Mouse (Mus musculus): Measurements from ENCODE around the gene Ptov1. TPM values are rescaled to one million over a fixed set of nuclear protein-coding genes. Genes with fewer than 3 reads are reported as not detected.

Ptov1 gene
- polyA plus RNA-seq, 1 experiment from 2014 or later, result 350 TPM

DNA sequence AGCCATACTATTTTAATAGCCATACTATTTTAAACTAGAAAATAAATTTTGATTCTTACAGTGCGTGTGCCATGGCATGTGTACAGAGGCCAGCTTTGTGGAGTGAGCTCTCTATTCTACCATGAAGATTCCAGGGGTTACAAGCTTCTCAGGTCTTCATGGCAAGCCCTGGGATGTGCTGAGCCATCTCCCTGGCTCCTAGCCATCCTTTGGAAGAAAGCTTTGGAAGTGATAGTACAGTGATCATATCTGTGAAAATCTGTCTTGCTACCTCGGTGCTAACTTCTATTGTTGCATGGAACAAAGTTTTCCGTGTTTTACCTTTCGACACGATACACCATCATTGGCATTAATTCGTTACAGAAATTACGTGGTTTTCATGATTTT, 25.6 kb upstream of the Ptov1 start:
- Histone ChIP-seq H3K36me3 (replicated peaks; ENCODE audit: control insufficient read depth, insufficient read depth, low read depth, low read length) (no peaks in the 10 kb centered on the region; the same call in 1 of the 2 replicates), H3K4me2 (ENCODE audit: low read depth, low read length) (peak overlapping the region; percentile 8; the same call in 1 of the 2 replicates), H3K27ac (replicated peaks; ENCODE audit: low read depth, low read length) (no peak overlapping the region), H3K4me1 (ENCODE audit: control insufficient read depth, insufficient read depth, low read length) (peaks cover 4% of the 10 kb centered on the region; the same call in 1 of the 2 replicates), H3K4me3 (ENCODE audit: low read depth, low read length) (no peak overlapping the region), H3K9ac (replicated peaks; ENCODE audit: low read length) (no peak overlapping the region), H3K27me3 (ENCODE audit: control insufficient read depth, insufficient read depth, low read length) (no peaks in the 10 kb centered on the region), H3K9me3 (replicated peaks; ENCODE audit: control insufficient read depth, low read length) (no peaks in the 10 kb centered on the region)
- ATAC-seq (replicated peaks; ENCODE audit: insufficient number of reproducible peaks, low FRiP score, low TSS enrichment, low read depth) (no peak), DNase-seq (ENCODE audit: low spot score) (no peak)
- WGBS, result 69% methylated on average over 7 of the region's 7 CpGs

DNA sequence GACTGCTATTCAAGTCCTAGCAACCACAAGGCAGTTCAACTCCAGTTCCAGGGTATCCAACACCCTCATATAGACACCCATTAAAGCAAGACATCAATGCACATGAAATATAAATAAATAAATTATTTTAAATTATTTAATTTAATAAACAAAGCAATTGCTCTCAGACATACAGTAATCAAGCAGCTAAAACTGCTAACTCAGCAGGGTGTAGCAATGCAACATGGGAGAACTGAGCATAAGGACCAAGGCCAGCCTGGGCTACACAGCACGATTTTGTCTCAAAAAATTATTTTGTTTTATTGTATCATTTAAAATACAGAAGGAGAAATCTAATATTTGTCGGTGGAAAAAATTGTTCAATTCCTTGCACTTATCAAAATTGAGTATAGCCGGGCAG, 24.6 kb upstream of the Ptov1 start:
- no peak overlapping the region for H3K9ac ChIP-seq (replicated peaks; ENCODE audit: low read length)
- H3K9me3 ChIP-seq (replicated peaks; ENCODE audit: control insufficient read depth, low read length), result no peaks in the 10 kb centered on the region
- H3K27me3 ChIP-seq (ENCODE audit: control insufficient read depth, insufficient read depth, low read length), result no peaks in the 10 kb centered on the region
- no peak overlapping the region for H3K27ac ChIP-seq (replicated peaks; ENCODE audit: low read depth, low read length)
- no peaks in the 10 kb centered on the region; the same call in 1 of the 2 replicates for H3K36me3 ChIP-seq (replicated peaks; ENCODE audit: control insufficient read depth, insufficient read depth, low read depth, low read length)
- no peak overlapping the region for H3K4me3 ChIP-seq (ENCODE audit: low read depth, low read length)
- no peak for ATAC-seq (replicated peaks; ENCODE audit: insufficient number of reproducible peaks, low FRiP score, low TSS enrichment, low read depth)
- H3K4me1 ChIP-seq (ENCODE audit: control insufficient read depth, insufficient read depth, low read length), result peaks cover 4% of the 10 kb centered on the region; the same call in 1 of the 2 replicates
- no peak for DNase-seq (ENCODE audit: low spot score)
- WGBS, result 83% methylated on average over 3 of the region's 3 CpGs
- no peak overlapping the region for H3K4me2 ChIP-seq (ENCODE audit: low read depth, low read length)

- no peak overlapping the region for H3K4me2 ChIP-seq (ENCODE audit: low read depth, low read length)
- DNase-seq (ENCODE audit: low spot score) (peak; percentile 8), ATAC-seq (replicated peaks; ENCODE audit: insufficient number of reproducible peaks, low FRiP score, low TSS enrichment, low read depth) (no peak)
- peaks cover 4% of the 10 kb centered on the region; the same call in 1 of the 2 replicates for H3K4me1 ChIP-seq (ENCODE audit: control insufficient read depth, insufficient read depth, low read length)
- H3K27me3 ChIP-seq (ENCODE audit: control insufficient read depth, insufficient read depth, low read length), result no peaks in the 10 kb centered on the region
- no peak overlapping the region for H3K9ac ChIP-seq (replicated peaks; ENCODE audit: low read length)
- peaks cover 4% of the 10 kb centered on the region for H3K36me3 ChIP-seq (replicated peaks; ENCODE audit: control insufficient read depth, insufficient read depth, low read depth, low read length)
- no peak overlapping the region for H3K4me3 ChIP-seq (ENCODE audit: low read depth, low read length)
- 0 out of 2 replicates have a peak overlapping the region, but pooled peaks have one; percentile 48 for H3K27ac ChIP-seq (replicated peaks; ENCODE audit: low read depth, low read length)
- no peaks in the 10 kb centered on the region for H3K9me3 ChIP-seq (replicated peaks; ENCODE audit: control insufficient read depth, low read length)
- 29% methylated on average over 8 of the region's 8 CpGs for WGBS
These were observed 23.6 kb upstream of the Ptov1 start for GRCm38 (mm10) chr7:44893197-44893596.

- Histone ChIP-seq H3K27ac (replicated peaks; ENCODE audit: low read depth, low read length) (peak within 1 kb of the TSS; percentile 90), H3K36me3 (replicated peaks; ENCODE audit: control insufficient read depth, insufficient read depth, low read depth, low read length) (peaks cover 4% of the 10 kb centered on the region), H3K4me3 (ENCODE audit: low read depth, low read length) (peak within 1 kb of the TSS; percentile 92), H3K9me3 (replicated peaks; ENCODE audit: control insufficient read depth, low read length) (no peaks in the 10 kb centered on the region), H3K9ac (replicated peaks; ENCODE audit: low read length) (peak within 1 kb of the TSS; percentile 89), H3K27me3 (ENCODE audit: control insufficient read depth, insufficient read depth, low read length) (no peaks in the 10 kb centered on the region), H3K4me2 (ENCODE audit: low read depth, low read length) (peak within 1 kb of the TSS; percentile 88), H3K4me1 (ENCODE audit: control insufficient read depth, insufficient read depth, low read length) (peaks cover 4% of the 10 kb centered on the region; the same call in 1 of the 2 replicates)
- WGBS, result under 1% methylated on average over 56 of the region's 56 CpGs
- ATAC-seq (replicated peaks; ENCODE audit: insufficient number of reproducible peaks, low FRiP score, low TSS enrichment, low read depth), result peak; percentile 60
- DNase-seq (ENCODE audit: low spot score), result peak; percentile 98
These were observed 22.8 kb upstream of the Ptov1 start, which contains the start of gene Med25 for GRCm38 (mm10) chr7:44892276-44892921. TSS of gene Med25 (minus strand) at chr7:44892712.

DNA sequence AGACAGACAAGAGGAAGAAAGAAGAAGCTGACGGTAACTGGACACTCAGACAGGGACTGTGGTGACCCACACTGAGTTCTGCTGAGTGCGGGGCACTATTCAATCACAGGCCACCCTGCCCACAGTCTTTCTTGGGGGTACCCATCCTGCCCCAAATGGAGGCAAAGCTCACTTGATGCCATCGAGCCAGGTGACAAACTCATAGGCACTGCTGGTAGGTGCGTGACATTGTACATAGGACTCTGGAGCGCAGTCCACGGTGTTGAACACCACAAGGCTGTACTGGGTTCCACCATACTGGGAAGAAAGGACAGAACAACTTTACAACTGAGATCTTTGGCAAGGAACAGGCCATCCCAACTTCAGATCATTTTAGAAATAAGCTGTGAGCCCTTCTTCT, 22.0 kb upstream of the Ptov1 start:
- whole genome bisulfite sequencing, result 22% methylated on average over 6 of the region's 6 CpGs
- H3K27ac ChIP-seq (replicated peaks; ENCODE audit: low read depth, low read length), result no peak overlapping the region
- ATAC-seq (replicated peaks; ENCODE audit: insufficient number of reproducible peaks, low FRiP score, low TSS enrichment, low read depth) (no peak), DNase-seq (ENCODE audit: low spot score) (no peak)
- no peaks in the 10 kb centered on the region for H3K4me1 ChIP-seq (ENCODE audit: control insufficient read depth, insufficient read depth, low read length)
- peaks cover 4% of the 10 kb centered on the region for H3K36me3 ChIP-seq (replicated peaks; ENCODE audit: control insufficient read depth, insufficient read depth, low read depth, low read length)
- peak overlapping the region; percentile 92 for H3K4me3 ChIP-seq (ENCODE audit: low read depth, low read length)
- peak overlapping the region; percentile 88 for H3K4me2 ChIP-seq (ENCODE audit: low read depth, low read length)
- peak overlapping the region; percentile 89 for H3K9ac ChIP-seq (replicated peaks; ENCODE audit: low read length)
- H3K9me3 ChIP-seq (replicated peaks; ENCODE audit: control insufficient read depth, low read length), result no peaks in the 10 kb centered on the region
- H3K27me3 ChIP-seq (ENCODE audit: control insufficient read depth, insufficient read depth, low read length), result no peaks in the 10 kb centered on the region

- Histone ChIP-seq H3K4me3 (ENCODE audit: low read depth, low read length) (no peak overlapping the region; the same call in 1 of the 2 replicates), H3K9me3 (replicated peaks; ENCODE audit: control insufficient read depth, low read length) (no peaks in the 10 kb centered on the region), H3K27me3 (ENCODE audit: control insufficient read depth, insufficient read depth, low read length) (no peaks in the 10 kb centered on the region), H3K9ac (replicated peaks; ENCODE audit: low read length) (no peak overlapping the region), H3K27ac (replicated peaks; ENCODE audit: low read depth, low read length) (no peak overlapping the region), H3K36me3 (replicated peaks; ENCODE audit: control insufficient read depth, insufficient read depth, low read depth, low read length) (peaks cover 4% of the 10 kb centered on the region), H3K4me1 (ENCODE audit: control insufficient read depth, insufficient read depth, low read length) (no peaks in the 10 kb centered on the region), H3K4me2 (ENCODE audit: low read depth, low read length) (peak overlapping the region; percentile 88; the same call in 1 of the 2 replicates)
- no peak for DNase-seq (ENCODE audit: low spot score)
- WGBS, result 89% methylated on average over 4 of the region's 4 CpGs
- ATAC-seq (replicated peaks; ENCODE audit: insufficient number of reproducible peaks, low FRiP score, low TSS enrichment, low read depth), result no peak
These were observed 21.1 kb upstream of the Ptov1 start for GRCm38 (mm10) chr7:44890737-44891136.

DNA sequence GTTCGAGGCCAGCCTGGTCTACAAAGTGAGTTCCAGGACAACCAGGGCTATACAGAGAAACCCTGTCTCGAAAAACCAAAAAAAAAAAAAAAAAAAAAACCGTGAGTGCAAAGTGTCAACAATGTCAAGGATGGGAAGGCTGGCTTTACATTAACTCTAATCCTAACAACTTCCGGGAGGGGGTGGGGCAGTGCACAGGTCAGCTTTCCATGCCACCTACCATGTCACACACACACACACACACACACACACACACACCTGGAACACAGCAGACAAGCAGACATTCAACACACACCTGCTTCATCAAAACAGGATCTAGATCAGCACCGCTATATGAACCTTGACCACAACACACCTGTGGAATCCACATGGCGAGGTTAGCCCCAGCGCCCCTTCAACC, 20.6 kb upstream of the Ptov1 start:
- Histone ChIP-seq H3K9me3 (replicated peaks; ENCODE audit: control insufficient read depth, low read length) (no peaks in the 10 kb centered on the region), H3K4me1 (ENCODE audit: control insufficient read depth, insufficient read depth, low read length) (no peaks in the 10 kb centered on the region), H3K27me3 (ENCODE audit: control insufficient read depth, insufficient read depth, low read length) (no peaks in the 10 kb centered on the region), H3K27ac (replicated peaks; ENCODE audit: low read depth, low read length) (no peak overlapping the region), H3K4me2 (ENCODE audit: low read depth, low read length) (no peak overlapping the region), H3K36me3 (replicated peaks; ENCODE audit: control insufficient read depth, insufficient read depth, low read depth, low read length) (peaks cover 4% of the 10 kb centered on the region), H3K9ac (replicated peaks; ENCODE audit: low read length) (no peak overlapping the region), H3K4me3 (ENCODE audit: low read depth, low read length) (no peak overlapping the region)
- WGBS, result 92% methylated on average over 6 of the region's 7 CpGs
- ATAC-seq (replicated peaks; ENCODE audit: insufficient number of reproducible peaks, low FRiP score, low TSS enrichment, low read depth) (no peak), DNase-seq (ENCODE audit: low spot score) (no peak)

DNA sequence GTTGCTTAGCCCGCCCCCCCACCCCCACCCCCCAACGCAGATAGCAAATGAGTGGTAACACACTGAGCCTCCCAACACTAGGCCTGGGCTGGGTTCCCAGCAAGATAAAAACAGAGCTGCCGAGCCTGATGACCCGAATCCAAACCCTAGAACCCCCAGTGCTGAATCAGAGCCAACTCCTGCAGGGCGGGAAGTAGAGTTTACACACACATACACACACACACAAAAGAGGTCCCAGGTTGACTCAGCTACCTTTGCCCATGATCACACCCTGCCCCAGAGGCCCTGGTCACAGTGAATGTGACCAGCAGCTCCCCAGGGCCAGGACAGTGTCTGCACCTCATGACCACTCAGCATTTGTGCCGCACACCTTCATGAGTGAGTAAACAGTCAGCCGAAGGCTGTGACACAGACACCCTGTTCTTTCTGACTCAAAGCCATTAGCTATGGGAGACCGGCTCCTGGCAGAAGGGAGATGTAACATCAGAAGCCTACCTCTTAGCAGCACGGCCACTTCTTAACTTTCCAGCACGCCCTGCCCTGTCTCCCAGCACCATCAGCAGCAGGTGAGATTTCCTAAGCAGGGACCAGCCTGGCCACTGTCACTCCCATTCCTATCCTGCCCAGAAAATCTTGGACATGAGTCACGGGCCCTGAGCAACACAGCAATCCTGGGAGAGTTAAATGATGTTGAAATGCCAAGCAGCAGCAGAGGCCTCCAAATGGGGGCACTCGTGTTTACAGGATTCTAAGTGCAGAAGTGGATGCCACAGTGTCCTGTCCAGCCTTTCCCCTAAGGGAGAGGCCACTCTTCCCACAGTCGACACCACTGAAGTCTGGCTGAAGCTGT, 18.9 kb upstream of the Ptov1 start:
- Histone ChIP-seq H3K36me3 (replicated peaks; ENCODE audit: control insufficient read depth, insufficient read depth, low read depth, low read length) (peaks cover 14% of the 10 kb centered on the region), H3K4me3 (ENCODE audit: low read depth, low read length) (no peak overlapping the region), H3K4me2 (ENCODE audit: low read depth, low read length) (no peak overlapping the region), H3K9me3 (replicated peaks; ENCODE audit: control insufficient read depth, low read length) (no peaks in the 10 kb centered on the region), H3K27me3 (ENCODE audit: control insufficient read depth, insufficient read depth, low read length) (no peaks in the 10 kb centered on the region), H3K4me1 (ENCODE audit: control insufficient read depth, insufficient read depth, low read length) (no peaks in the 10 kb centered on the region), H3K27ac (replicated peaks; ENCODE audit: low read depth, low read length) (no peak overlapping the region), H3K9ac (replicated peaks; ENCODE audit: low read length) (no peak overlapping the region)
- 95% methylated on average over 13 of the region's 13 CpGs for WGBS
- ATAC-seq (replicated peaks; ENCODE audit: insufficient number of reproducible peaks, low FRiP score, low TSS enrichment, low read depth) (no peak), DNase-seq (ENCODE audit: low spot score) (no peak)

Data from embryonic facial prominence, embryonic 11.5 days (tissue).